Comparison of ENCODE assay signal across 9 mouse cellular contexts in genomic region chr1:119548668-119549326, GRCm38 (mm10). TPM values are rescaled to one million over a fixed set of nuclear protein-coding genes. Genes with fewer than 3 reads are reported as not detected.
DNase-seq lines count a peak whose midpoint lies in the region; ATAC-seq and TF ChIP-seq lines count a peak whose summit lies in the region.
"Had no signal": no experiment of that assay in that cellular context is flagged by ENCODE, and none has a peak within 500 bp of the region (broad histone marks: within the 10 kb centered on the region; RNA-seq: fewer than 3 reads in every experiment).

No protein-coding gene starts in this region.

- peak; percentile 54 for DNase-seq in MEL-GATA-1-ER (ENCODE audit: extremely low read depth, low read depth)
- peak; percentile 91 for DNase-seq in brain, embryonic 14.5 days (ENCODE audit: low read depth)
- DNase-seq in forebrain, embryonic 11.5 days (ENCODE audit: low spot score) = peak; percentile 61
- peak; percentile 77 to 88 for DNase-seq in layer of hippocampus, adult 18-20 months (ENCODE audit: low spot score in 2 of 2)
- DNase-seq in lung, postnatal 14 days = peak; percentile 91
- peak; percentile 81 for DNase-seq in retina, postnatal 1 day
- DNase-seq in urinary bladder, postnatal 25 days (ENCODE audit: low spot score) = peak; percentile 80

- H3K4me2 ChIP-seq in forebrain, embryonic 11.5 days (ENCODE audit: low read depth, low read length, severe bottlenecking) = no peak overlapping the region
- H3K4me2 ChIP-seq: limb, embryonic 13.5 days had no signal

- H3K4me1 ChIP-seq in forebrain, embryonic 11.5 days (replicated peaks; ENCODE audit: control insufficient read depth, insufficient read depth, low read length) = no peaks in the 10 kb centered on the region

- no peak for TF ChIP-seq POLR2A in brain, embryonic 14.5 days (IDR thresholded peaks at IDR 0.05; ENCODE audit: borderline replicate concordance, extremely low read depth, insufficient read depth, insufficient read length, poor library complexity, severe bottlenecking)

- 0 out of 2 replicates have a peak, but pooled peaks have one; percentile 33 for ATAC-seq in forebrain, embryonic 11.5 days (replicated peaks; ENCODE audit: low FRiP score)
- ATAC-seq in hematopoietic stem cell, adult 5-6 weeks (replicated peaks in 1 of 2; ENCODE audit: insufficient read depth in 1 of 2, low FRiP score in 2 of 2, low TSS enrichment in 1 of 2, low read depth in 1 of 2, poor library complexity in 2 of 2, severe bottlenecking in 2 of 2) = peak; percentile 81 to 88

- H3K27me3 ChIP-seq in forebrain, embryonic 11.5 days (ENCODE audit: control insufficient read depth, insufficient read depth, low read length) = no peaks in the 10 kb centered on the region
- H3K27me3 ChIP-seq: limb, embryonic 13.5 days had no signal

- H3K36me3 ChIP-seq in forebrain, embryonic 11.5 days (ENCODE audit: control insufficient read depth, insufficient read depth, low read length) = no peaks in the 10 kb centered on the region

- peak; percentile 83; the same call in 1 of the 2 replicates for TF ChIP-seq CTCF in brain, embryonic 14.5 days (IDR thresholded peaks at IDR 0.05; ENCODE audit: borderline replicate concordance, extremely low read depth, insufficient read depth, insufficient read length)

- no peak overlapping the region for H3K9ac ChIP-seq in forebrain, embryonic 11.5 days (ENCODE audit: low read length)
- H3K9ac ChIP-seq: limb, embryonic 13.5 days had no signal

- H3K4me3 ChIP-seq in forebrain, embryonic 11.5 days (ENCODE audit: low read depth, low read length) = no peak overlapping the region
- H3K4me3 ChIP-seq: limb, embryonic 13.5 days had no signal

- no peak overlapping the region for H3K27ac ChIP-seq in forebrain, embryonic 11.5 days (ENCODE audit: low read depth, low read length)
- H3K27ac ChIP-seq: limb, embryonic 13.5 days had no signal

- no peaks in the 10 kb centered on the region for H3K9me3 ChIP-seq in forebrain, embryonic 11.5 days (ENCODE audit: control insufficient read depth, low read length)
- H3K9me3 ChIP-seq: limb, embryonic 13.5 days had no signal

- WGBS in forebrain, embryonic 11.5 days = 72% methylated on average over 7 of the region's 7 CpGs

RNA-seq across cellular contexts. Expression of gene Tmem185b, which starts 22.8 kb away (rescaled TPM):
- 15.6 and 21.2 TPM in 2 replicates for polyA plus RNA-seq in brain, embryonic 14.5 days (2012; rRNA removed)
- 22.5 and 23.4 TPM in 2 replicates for polyA plus RNA-seq in forebrain, embryonic 11.5 days (2014; fragmentation: Nextera tagmentation; extraction: Ambion mirVana)
- total RNA-seq in hematopoietic stem cell, adult 5-6 weeks (2017) = 8.5 and 12.2 TPM in 2 replicates
- 10 to 100 TPM; 14.4 to 15.7 TPM for total RNA-seq in layer of hippocampus, adult 18-20 months (2021)

RNA-seq across cellular contexts. Expression of gene Ralb, which starts 44.2 kb away (rescaled TPM):
- polyA plus RNA-seq in brain, embryonic 14.5 days (2012; rRNA removed) = 20.6 and 31.1 TPM in 2 replicates
- 74.1 and 74.2 TPM in 2 replicates for polyA plus RNA-seq in forebrain, embryonic 11.5 days (2014; fragmentation: Nextera tagmentation; extraction: Ambion mirVana)
- 10.6 and 16.5 TPM in 2 replicates for total RNA-seq in hematopoietic stem cell, adult 5-6 weeks (2017)
- total RNA-seq in layer of hippocampus, adult 18-20 months (2021) = 10 to 100 TPM; 20.8 to 21.0 TPM
